Mouse (Mus musculus): ENCODE results near the gene Plcb1.

Gene Plcb1

DNA sequence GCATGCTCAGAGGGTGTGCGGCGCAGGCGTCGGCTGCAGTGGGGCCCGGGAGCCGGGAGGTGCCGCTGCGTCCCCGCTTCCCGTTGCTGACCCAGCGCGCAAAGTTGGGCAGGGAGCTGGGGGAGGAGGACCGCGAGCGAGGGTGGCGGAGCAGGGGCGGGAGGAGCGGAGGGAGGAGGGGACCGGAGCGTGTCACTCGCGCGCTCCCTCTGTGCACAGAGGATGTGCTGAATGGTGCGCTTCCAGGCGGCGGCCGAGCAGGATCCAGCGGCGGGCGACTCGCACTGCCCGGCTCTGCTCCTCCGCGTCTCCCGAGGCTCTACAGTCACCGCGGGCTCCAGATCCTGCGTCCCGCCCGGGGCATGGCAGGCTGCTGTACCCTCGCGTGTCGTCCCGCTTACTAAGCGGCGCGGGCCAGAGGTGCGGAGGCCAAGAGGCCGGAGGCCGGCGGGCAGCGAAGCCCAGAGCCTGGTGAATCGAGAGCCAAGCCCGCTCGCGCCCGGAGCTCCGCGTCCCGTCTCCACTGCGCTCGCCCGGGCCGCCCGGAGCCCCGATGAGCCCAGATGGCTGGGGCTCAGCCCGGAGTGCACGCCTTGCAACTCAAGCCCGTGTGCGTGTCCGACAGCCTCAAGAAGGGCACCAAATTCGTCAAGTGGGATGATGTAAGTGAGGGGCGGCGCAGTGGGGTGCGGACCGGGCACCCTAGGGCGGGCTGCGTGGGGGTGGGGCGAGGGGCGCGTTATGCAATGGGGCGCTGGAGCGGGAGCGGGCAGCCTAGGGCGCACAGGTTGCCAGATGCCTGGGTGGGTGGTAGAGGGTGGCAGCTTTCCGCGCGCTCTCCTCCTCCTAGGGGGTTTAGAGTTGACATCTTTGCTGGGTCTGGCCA, at the start of gene Plcb1:
Plcb1 (plus strand) TSS at position 98 of the 886 bp plus-strand sequence.
- no peak for DNase-seq (ENCODE audit: extremely low spot score, low read depth, low spot score)

DNA sequence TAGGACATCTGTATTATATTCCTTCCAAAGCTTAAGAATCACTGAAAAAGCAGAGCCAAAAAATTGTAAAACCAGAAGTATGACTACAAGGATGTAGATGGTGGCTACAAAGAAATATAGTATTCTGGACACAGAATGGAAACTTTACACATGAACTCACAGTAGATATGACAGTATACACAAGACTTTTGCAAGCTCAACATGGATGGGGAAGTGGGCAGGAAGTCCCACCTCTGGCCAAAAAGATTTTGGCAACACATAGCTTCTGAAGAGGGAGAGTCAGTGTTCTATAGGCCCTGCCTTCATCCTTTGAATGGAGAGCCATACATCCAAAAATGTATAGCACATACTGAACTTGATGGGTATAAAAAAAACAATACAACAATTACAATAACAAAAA, 30.3 kb upstream of the Plcb1 start:
- DNase-seq (ENCODE audit: extremely low spot score, low read depth, low spot score), result no peak

DNA sequence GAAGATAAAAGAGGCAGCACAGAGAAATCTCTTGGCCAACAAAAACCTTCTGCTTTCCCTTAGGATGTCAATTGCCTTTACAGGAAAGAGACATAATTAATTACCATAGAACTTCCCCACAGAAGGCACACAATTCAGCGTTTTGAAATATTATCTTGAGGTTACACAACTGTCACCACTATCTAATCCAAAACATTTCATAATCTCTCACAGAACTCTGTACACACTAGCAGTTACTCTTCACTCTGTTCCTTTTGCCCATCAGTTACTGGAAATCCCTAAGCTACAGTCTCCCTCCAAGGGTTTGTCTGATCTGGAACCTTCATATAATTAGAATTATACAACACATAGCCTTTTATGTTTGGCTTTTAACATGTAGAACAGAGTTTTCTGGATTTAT, 29.8 kb upstream of the Plcb1 start:
- no peak for DNase-seq (ENCODE audit: extremely low spot score, low read depth, low spot score)

DNA sequence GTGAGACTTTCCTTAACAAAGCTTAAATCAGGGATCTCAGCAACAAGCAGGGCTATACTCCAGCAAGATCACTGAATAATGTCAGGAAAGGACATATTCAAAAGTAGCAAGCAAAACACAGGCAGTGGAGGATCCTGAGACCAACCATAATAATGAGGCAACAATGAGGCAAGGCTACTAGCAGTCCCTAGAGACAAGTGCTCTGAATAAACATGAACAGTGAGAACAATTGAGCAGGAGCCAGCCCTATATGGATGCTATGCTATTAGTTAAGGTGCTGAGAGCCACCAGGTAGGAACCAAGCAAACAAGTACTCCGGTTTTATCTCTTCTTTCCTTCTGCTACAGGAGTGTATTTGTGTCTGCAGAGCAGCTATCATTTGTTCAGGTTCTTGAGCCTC, 24.8 kb upstream of the Plcb1 start:
- DNase-seq (ENCODE audit: extremely low spot score, low read depth, low spot score), result no peak

DNA sequence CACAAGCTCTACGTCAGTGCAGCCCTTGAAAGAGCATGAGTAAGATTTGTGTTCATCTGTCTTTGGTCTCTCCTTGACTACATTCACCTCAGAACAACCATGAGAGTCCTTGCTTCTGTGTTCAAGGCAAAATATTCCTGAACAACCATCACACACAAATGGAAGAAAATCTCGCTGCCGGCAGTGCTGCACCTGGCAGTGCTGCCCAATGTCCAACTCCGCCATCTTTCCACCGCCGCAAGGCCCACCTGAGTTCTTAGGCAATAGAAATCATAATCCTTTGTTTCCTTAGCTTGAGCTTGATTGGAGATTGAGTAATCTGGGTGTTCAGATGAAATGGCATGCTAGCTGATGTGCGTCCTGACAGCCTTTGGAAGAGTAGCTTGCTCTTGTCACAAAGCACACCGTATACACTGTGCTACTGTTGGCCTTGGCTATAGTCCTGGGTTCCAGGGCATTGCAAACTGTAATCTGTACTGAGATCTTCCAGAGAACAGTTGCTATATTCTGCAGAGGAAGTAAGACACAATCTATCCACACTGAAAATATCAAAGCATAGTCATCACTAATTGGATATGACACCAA, 22.4 kb upstream of the Plcb1 start:
- no peak for DNase-seq (ENCODE audit: extremely low spot score, low read depth, low spot score)

DNA sequence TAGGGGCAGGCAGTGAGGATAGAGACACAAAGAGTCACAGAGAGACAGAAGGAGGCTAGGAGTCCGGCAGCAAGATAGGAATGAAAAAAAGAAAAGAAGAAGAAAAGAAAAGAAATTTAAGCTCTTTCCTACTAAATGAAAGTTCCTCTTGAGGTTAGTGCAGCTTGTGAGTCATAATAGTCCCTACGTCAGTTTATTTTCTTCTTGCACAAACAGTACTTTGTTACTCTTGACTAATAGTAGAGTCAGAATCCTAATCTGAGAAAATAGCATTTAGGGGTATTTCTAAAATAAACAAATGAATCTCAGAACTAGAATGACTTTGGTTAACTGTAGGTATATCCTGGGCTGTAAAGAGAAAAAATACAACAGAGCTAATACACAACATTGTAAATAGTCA, 21.4 kb upstream of the Plcb1 start:
- DNase-seq (ENCODE audit: extremely low spot score, low read depth, low spot score), result no peak

DNA sequence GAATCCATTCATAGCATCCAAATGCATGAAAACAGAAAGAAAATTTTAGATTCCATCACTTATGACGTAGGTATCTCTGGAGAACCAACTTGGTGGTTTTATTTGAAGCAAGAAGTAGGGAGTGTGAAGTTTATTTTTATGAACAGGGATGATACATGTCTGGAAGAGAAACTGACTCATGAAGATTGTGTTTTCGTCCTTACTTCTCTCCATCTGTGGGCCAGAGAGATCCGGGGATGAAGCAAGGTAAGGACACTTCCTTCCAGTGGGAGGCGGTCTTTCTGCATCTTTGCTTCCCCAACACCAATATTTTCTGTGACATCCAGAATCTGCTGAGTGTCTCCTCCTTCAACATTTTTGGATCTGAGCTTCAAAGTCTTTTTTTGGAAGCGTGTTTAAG, 6.0 kb upstream of the Plcb1 start:
- DNase-seq (ENCODE audit: extremely low spot score, low read depth, low spot score), result no peak

DNA sequence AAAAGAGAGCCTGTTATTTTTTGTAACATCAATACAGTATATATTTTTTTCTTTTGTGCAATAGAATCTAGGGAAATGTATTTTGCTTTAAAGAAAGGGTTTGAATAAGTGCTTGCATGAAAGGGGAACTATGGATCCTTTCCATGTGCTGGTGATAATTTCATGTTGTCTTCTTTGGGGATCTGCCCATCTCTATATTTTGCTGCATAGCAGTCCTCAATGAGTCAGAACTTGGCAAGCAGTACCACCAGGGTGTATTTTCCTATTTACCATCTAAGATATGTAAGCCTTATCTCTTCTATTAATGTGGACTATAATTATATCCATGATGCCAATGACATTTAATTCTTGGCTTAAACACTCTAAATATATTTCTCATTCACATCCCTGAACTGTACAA, 5.6 kb upstream of the Plcb1 start:
- DNase-seq (ENCODE audit: extremely low spot score, low read depth, low spot score), result no peak

DNA sequence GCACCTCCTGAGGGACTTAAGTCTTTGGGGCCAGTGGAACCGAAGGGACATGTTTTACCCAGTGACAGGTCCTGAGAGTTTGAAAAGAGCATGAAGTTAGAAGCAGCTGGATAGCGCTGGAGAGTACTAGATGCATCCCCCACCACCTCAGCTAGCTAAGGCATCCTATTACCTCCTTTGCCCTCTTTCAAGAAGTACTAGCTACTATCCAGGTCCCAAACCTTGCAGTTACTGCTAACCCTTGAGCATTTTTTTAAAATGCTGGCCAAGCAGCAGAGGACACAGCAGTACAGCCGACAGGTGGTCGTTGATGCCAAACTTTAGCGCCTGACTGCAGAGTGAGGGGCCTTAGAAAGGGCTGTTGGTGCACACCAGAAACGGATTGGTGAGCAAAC, 986 bp downstream of the Plcb1 start:
- DNase-seq (ENCODE audit: extremely low spot score, low read depth, low spot score), result no peak

DNA sequence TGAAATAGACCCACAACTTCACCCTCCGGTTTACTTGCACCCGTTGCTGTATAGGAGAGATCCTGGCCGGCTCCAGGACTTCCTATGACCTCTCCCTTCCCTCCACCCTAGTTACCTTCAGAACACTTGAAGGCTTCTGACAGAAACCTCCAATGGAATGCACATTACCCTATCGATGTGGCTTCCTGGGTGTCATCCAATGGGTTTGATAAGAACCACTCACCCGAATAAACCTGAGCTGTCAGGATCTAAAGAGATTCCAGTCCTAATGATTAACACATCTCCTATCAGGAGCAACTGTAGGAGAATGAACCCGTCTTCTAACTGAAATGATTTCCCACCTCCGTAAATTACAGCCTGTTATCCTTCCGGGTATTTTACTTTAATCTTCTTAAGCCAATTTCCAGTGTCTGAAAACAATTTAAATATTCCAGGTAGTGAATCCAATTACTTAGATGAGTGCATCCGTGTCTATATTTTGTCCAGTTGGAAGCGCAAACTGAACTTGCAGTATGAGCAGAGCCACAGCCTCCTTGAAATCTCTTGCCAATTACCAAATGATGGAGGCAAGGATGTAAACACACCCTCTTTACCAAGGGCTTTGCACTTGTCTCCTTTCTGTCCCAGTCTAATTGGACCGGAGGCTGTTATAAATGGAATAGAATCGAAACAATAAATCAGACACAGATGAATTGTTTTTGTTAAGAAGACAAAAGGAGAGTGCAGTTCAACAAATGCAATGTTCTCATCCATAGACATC, 1.6 kb downstream of the Plcb1 start:
- DNase-seq (ENCODE audit: extremely low spot score, low read depth, low spot score), result no peak

DNA sequence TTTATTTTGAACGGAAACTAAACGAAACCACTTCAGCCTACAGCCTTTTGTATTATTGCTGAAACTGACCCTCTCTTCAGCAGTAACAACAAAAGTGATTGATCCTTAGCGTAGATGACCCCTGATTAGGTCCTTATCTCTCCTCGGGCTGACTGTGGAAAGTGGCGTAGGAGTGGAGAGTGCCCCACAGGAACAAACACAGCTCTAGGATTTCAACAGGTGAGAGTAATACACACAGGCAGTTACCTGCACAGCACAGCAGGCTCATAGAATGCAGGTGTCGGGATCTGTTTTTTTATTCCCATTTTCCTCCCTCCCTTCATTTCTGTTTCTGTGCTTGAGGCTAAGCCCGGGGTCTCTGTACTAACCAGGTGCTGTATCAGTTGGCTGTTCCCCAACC, 7.1 kb downstream of the Plcb1 start:
- no peak for DNase-seq (ENCODE audit: extremely low spot score, low read depth, low spot score)

DNA sequence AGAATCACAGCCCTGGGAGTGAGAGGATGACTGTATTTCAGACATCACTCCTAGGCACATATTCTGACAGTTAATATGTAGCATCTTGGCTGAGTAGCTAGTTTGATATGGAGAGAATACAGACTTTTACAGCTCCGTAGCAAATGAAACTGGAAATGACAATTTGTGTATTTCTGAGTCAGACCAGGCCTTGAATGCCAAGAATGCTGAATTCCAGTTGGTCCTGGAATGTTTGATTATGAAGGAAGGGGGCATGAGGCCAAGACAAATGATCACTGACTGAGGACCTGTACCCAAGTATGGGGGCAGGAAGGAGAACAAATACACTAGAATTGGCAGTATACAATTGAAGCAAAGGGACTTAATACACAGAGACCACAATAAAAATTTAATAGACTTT, 14.4 kb downstream of the Plcb1 start:
- DNase-seq (ENCODE audit: extremely low spot score, low read depth, low spot score), result no peak

DNA sequence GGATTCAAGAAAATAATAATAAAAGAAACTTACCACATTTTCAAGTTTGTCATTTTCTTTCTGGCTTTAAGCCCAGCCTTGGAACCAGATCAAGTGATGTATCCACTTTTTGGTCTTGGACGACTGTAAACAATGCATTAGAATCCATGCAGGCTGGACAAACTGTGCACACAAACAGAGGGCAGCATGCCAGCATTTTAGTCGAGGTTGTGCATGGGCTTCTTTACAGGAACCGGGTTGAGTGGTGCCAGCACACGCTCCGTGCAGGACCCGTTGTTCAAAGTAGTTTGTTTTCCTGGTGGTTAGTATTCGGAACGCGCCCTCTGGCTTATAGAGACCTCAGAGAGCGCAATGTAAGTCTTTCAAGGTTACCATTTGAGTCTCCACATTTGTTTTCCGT, 30.5 kb downstream of the Plcb1 start:
- DNase-seq (ENCODE audit: extremely low spot score, low read depth, low spot score), result no peak

DNA sequence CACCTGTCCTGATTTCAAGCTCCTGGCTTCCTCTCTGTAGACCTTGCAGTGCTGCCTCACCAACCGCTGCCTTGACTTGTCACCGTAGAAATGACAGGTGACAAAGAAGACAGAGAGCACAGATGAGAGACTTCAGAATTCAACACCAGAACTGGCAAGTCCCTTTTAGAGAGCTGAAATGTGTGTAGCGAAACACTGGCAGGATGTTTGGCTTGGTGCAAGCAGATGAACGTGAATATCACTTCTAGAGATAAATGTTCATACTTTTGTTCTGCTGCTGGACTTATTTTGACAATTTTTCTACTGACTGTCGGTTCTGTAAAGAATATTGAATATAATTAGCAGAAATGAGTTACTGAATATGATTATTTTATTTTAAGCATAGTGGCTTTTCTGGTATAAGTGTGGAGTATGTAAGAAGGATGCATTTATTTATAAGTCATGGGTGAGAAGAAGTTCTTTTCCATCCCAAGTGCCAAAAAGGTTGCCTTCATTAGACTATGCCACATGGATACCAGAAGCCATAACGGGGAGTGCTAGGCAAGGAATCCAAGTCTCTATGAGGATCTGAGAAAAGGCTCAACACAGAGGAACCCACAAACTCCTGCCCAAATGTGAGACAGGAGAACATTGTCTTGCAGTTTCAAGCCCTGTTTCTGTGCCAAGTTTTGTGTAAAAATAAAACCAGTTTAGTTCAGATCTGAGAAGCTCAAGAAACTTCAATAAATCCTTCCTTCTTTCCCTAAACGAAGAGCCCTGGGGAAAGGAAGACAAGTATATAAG, 31.4 kb downstream of the Plcb1 start:
- no peak for DNase-seq (ENCODE audit: extremely low spot score, low read depth, low spot score)

DNA sequence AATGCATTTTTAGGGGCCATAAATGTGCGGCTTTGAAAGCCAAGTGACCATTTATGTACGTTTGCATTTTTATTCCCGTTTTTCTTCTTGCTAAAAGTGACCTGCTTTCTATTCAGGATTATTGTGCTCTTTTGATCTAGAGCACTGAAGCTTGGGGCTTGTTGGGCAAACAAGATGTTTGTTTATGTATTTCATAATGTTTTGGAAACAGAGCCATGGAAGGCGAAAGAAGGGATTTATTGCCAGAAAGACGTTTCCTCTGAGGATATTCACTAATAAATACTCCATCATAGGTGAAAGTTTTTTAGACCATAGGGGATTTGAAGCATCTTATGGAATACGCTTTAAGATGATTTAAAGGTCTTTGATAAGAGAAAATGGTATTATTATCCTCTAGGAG, 35.3 kb downstream of the Plcb1 start:
- no peak for DNase-seq (ENCODE audit: extremely low spot score, low read depth, low spot score)

DNA sequence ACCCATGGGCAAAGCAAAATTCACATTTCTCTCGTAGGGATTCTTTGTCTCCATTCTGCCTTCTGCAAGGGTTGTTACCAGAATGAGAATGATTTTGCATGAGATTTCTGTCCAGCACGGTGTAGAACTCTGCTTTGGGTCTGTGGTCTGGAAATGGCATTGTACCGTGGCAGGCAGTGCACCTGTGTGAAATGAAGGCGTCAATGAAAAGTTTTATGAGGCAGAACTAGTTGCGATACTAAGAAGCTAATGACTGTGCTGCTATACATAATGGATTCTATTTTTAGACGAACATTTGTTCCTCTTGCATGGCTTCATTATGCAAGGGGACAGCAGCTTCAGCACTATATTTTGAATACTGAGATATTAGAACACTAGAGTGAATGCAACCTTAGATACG, 39.8 kb downstream of the Plcb1 start:
- no peak for DNase-seq (ENCODE audit: extremely low spot score, low read depth, low spot score)

DNA sequence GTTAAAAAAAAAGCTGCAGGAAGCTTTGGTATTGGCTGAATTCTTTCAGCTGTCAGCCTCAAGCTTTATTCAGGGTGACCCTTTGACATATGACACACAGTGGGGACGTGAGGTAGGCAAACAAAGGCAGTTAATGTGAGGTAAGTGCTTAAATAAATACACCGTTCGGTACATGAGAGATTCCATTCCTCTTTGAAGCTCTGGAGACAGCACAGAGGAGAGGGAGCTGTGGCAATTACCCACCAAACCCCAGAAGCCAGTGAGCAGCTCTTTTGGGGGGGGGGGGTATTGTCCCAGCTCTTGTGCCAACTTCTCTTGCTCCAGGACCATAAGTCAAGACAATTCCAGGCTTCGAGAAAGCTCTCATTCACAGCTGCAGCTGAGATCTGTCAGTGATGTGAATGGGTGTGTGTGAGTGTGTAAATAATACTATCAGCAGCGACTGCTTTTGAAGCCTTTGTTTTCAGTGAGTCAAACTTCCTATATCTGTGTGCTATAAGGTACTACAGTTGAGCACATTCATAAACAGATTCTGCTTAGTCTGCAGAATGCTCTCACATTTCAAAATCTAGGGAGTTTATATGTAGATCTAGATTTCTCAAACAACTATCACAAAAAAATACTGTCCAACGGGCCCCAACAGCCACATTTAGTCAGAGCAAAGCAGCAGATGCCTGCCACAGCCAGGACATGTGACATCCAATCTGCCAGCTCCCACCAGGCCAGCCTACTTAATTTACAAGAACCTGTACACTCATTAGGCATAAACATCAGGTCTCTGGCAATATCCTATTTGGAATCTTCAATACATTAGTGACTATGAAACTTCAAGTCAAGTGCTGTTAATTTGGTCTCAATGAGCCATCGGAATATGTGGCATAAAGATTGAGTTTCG, 40.5 kb downstream of the Plcb1 start:
- no peak for DNase-seq (ENCODE audit: extremely low spot score, low read depth, low spot score)

DNA sequence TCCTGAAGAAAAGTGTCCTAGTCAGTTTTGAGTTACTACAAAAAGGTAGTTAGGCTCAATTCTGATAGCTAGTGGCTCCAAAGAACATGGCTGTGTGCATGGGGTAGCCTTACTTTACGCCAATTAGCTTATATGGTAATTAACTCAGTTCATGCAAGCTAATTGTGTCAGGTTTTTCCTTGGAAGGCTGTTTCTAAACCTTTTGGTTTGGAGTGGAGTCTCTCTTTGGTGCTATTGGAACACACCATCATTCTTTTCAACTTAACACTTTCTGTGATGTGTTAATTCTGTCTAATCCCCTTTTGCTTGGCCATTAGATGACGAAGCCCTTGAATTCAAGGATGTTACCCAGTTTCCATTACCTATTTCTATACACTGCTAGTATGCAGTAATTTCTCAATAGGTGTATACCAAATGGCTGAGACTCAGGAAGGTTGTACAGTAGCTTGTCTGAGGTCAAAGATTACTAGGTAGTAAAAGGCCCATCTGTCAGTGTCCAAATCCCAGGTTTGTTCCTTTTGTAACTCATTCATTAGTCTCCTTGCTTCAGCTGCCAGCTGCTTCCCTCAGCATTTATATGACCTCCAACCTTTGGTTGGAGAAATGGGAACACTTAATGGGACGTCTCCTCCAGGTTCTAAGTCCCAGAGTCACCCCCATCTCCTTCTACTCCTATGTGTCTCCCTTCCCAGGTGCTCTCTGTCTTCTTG, 42.1 kb downstream of the Plcb1 start:
- no peak for DNase-seq (ENCODE audit: extremely low spot score, low read depth, low spot score)

DNA sequence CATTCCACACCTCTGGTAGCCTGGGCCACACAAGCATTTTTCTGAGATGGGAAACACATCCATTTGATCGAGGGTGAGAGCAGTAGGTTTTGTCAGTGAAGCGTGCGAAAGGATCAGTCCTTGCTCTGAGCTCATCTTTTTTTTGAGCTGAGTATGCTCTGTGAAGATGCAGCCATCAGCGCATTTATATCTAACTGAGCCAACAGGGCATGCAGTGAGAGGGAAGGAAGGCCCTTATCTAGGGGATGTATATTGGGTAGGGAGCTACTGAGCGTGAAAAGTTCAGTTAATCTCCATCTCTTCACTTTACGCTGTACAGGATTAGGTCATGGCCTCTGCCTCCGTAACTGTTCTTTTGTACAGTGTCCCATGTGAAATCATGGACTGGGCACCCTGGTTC, 46.0 kb downstream of the Plcb1 start:
- no peak for DNase-seq (ENCODE audit: extremely low spot score, low read depth, low spot score)

DNA sequence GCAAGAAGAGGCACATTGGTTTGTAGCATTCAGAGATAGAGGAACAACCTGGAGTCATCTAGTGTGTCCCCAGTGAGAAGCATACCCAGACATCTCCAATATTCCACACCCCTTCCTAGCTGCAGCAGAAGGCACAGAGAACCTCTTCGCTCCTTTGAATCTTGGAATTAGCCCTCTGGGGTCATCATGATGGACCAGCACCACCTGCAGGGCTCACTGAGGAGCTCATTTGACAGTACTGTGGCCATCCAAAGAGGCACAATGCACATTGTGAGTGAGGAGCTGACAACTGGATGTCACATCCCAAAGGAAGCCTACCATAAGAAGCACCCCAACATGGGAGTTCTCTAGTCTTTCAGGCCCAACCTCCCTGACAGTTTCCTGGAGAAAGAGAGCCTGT, 50.2 kb downstream of the Plcb1 start:
- no peak for DNase-seq (ENCODE audit: extremely low spot score, low read depth, low spot score)

Measured in hindlimb bud, embryonic 11.5 days (tissue).